Mouse (Mus musculus) forebrain, postnatal 0 days (tissue): ENCODE measurements around the gene Tpst1. TPM values are rescaled to one million over a fixed set of nuclear protein-coding genes. Genes with fewer than 3 reads are reported as not detected.

Experiments
- ATAC-seq: fragments of 200-750 bp; cut with Nextera tagmentation; 2 replicates; pipeline ENCODE4 v1.8.0; 2017; ENCODE audit warnings: mild to moderate bottlenecking, moderate library complexity
- DNase-seq: peaks from one replicate; pipeline ENCODE4 v3.0.0-alpha.2; 2015
- H3K27ac ChIP-seq: fragments of 300-500 bp; sonication (generic); 2 replicates; pipeline ENCODE4 v1.5.1; 2014; ENCODE audit warnings: low read depth, mild to moderate bottlenecking, antibody characterized with exemption, low read length, moderate library complexity, mixed read lengths
- H3K27me3 ChIP-seq: fragments of 300-500 bp; sonication (generic); 2 replicates; pipeline ENCODE4 v1.6.1; 2014; ENCODE audit warnings: mild to moderate bottlenecking, low read length, mixed read lengths; ENCODE audit not compliant: insufficient read depth
- H3K36me3 ChIP-seq: fragments of 300-500 bp; sonication (generic); 2 replicates; pipeline ENCODE4 v1.6.1; 2014; ENCODE audit warnings: mild to moderate bottlenecking, moderate library complexity; ENCODE audit not compliant: insufficient read depth
- H3K4me1 ChIP-seq: fragments of 300-500 bp; sonication (generic); 2 replicates; pipeline ENCODE4 v1.6.1; 2014; ENCODE audit warnings: antibody characterized with exemption; ENCODE audit not compliant: insufficient read depth
- H3K4me2 ChIP-seq: fragments of 300-500 bp; sonication (generic); 2 replicates; pipeline ENCODE4 v1.6.1; 2014; ENCODE audit warnings: low read depth, mild to moderate bottlenecking, moderate library complexity
- H3K4me3 ChIP-seq: fragments of 300-500 bp; sonication (generic); 2 replicates; pipeline ENCODE4 v1.5.1; 2014; ENCODE audit warnings: low read depth, low read length, mixed read lengths
- H3K9ac ChIP-seq: fragments of 300-500 bp; sonication (generic); 2 replicates; pipeline ENCODE4 v1.6.1; 2014; ENCODE audit warnings: mild to moderate bottlenecking
- H3K9me3 ChIP-seq: fragments of 300-500 bp; sonication (generic); 2 replicates; pipeline ENCODE4 v1.6.1; 2016; ENCODE audit warnings: low read length
- CTCF ChIP-seq: sonication (generic); IDR thresholded peaks from 2 replicates; pipeline ENCODE4 v1.5.1; 2016; ENCODE audit warnings: antibody characterized with exemption, control low read depth, low read depth
- WGBS: fragments of 180-500 bp; shearing (Covaris S2); extraction: QIAGEN DNeasy Blood & Tissue Kit; methylation state at CpG from one replicate; pipeline ENCODE4 v1.1.7; 2014; 5-methylcytosine and 5-hydroxymethylcytosine counted together
- polyA plus RNA-seq: library from polyadenylated mRNA; unstranded; fragments of >200 nt; fragmentation: Nextera tagmentation; extraction: Ambion mirVana; gene quantifications from 2 replicates; pipeline ENCODE4 v1.2.1, GENCODE M21; 2015
- total RNA-seq: library from RNA; depleted of rRNA; stranded (reverse); fragments of >200 nt; gene quantifications from 2 replicates; pipeline ENCODE4 v1.2.3, GENCODE M21; 2014

The Tpst1 gene
- total and polyA plus RNA-seq, 2 experiments from 2014 or later, result 55.3 to 55.4 TPM

- 94% methylated on average over 12 of the region's 12 CpGs for WGBS
- no peaks in the 10 kb centered on the region for H3K4me1 ChIP-seq
- no peaks in the 10 kb centered on the region for H3K9me3 ChIP-seq
- H3K4me2 ChIP-seq, result no peak overlapping the region
- DNase-seq (no peak), ATAC-seq (no peak)
- no peak for TF ChIP-seq CTCF
- no peak overlapping the region for H3K4me3 ChIP-seq
- H3K9ac ChIP-seq, result no peak overlapping the region
- H3K27me3 ChIP-seq, result no peaks in the 10 kb centered on the region
- H3K27ac ChIP-seq, result no peak overlapping the region
- peaks cover 5% of the 10 kb centered on the region; the same call in 1 of the 2 replicates for H3K36me3 ChIP-seq
Observed at GRCm38 (mm10) chr5:130116116-130116515, 43.0 kb downstream of the Tpst1 start.

GRCm38 (mm10) chr5:130116857-130117256 is 43.7 kb downstream of the Tpst1 start:
- no peak overlapping the region for H3K4me2 ChIP-seq
- DNase-seq (no peak), ATAC-seq (no peak)
- TF ChIP-seq CTCF, result no peak
- no peaks in the 10 kb centered on the region for H3K27me3 ChIP-seq
- H3K9ac ChIP-seq, result no peak overlapping the region
- no peak overlapping the region for H3K4me3 ChIP-seq
- no peaks in the 10 kb centered on the region for H3K4me1 ChIP-seq
- H3K27ac ChIP-seq, result no peak overlapping the region
- H3K9me3 ChIP-seq, result no peaks in the 10 kb centered on the region
- H3K36me3 ChIP-seq, result peaks cover 5% of the 10 kb centered on the region; the same call in 1 of the 2 replicates
- 87% methylated on average over 7 of the region's 7 CpGs for WGBS

- no peak overlapping the region for H3K4me3 ChIP-seq
- H3K27ac ChIP-seq, result no peak overlapping the region
- H3K36me3 ChIP-seq, result peaks cover 5% of the 10 kb centered on the region; the same call in 1 of the 2 replicates
- no peak for DNase-seq
- no peak overlapping the region for H3K9ac ChIP-seq
- TF ChIP-seq CTCF, result no peak
- no peak overlapping the region for H3K4me2 ChIP-seq
- H3K4me1 ChIP-seq, result no peaks in the 10 kb centered on the region
- 84% methylated on average over 6 of the region's 6 CpGs for WGBS
- ATAC-seq, result no peak
- no peaks in the 10 kb centered on the region for H3K27me3 ChIP-seq
- H3K9me3 ChIP-seq, result no peaks in the 10 kb centered on the region
Observed at GRCm38 (mm10) chr5:130117932-130118331, 44.8 kb downstream of the Tpst1 start.

GRCm38 (mm10) chr5:130119236-130119635 is 46.1 kb downstream of the Tpst1 start:
- no peak overlapping the region for H3K9ac ChIP-seq
- no peak for TF ChIP-seq CTCF
- no peak overlapping the region for H3K27ac ChIP-seq
- WGBS, result 82% methylated on average over 3 of the region's 3 CpGs
- DNase-seq (no peak), ATAC-seq (no peak)
- no peaks in the 10 kb centered on the region for H3K27me3 ChIP-seq
- no peaks in the 10 kb centered on the region for H3K4me1 ChIP-seq
- H3K36me3 ChIP-seq, result peaks cover 5% of the 10 kb centered on the region; the same call in 1 of the 2 replicates
- H3K4me2 ChIP-seq, result no peak overlapping the region
- no peaks in the 10 kb centered on the region for H3K9me3 ChIP-seq
- H3K4me3 ChIP-seq, result no peak overlapping the region

GRCm38 (mm10) chr5:130120070-130120736 is 47.1 kb downstream of the Tpst1 start:
- H3K9ac ChIP-seq, result no peak overlapping the region
- WGBS, result 87% methylated on average over 12 of the region's 12 CpGs
- H3K36me3 ChIP-seq, result no peaks in the 10 kb centered on the region; the same call in 1 of the 2 replicates
- TF ChIP-seq CTCF, result no peak
- DNase-seq (no peak), ATAC-seq (no peak)
- H3K4me1 ChIP-seq, result no peaks in the 10 kb centered on the region
- no peak overlapping the region for H3K4me2 ChIP-seq
- H3K4me3 ChIP-seq, result no peak overlapping the region
- no peaks in the 10 kb centered on the region for H3K27me3 ChIP-seq
- no peak overlapping the region for H3K27ac ChIP-seq
- H3K9me3 ChIP-seq, result no peaks in the 10 kb centered on the region

DNA sequence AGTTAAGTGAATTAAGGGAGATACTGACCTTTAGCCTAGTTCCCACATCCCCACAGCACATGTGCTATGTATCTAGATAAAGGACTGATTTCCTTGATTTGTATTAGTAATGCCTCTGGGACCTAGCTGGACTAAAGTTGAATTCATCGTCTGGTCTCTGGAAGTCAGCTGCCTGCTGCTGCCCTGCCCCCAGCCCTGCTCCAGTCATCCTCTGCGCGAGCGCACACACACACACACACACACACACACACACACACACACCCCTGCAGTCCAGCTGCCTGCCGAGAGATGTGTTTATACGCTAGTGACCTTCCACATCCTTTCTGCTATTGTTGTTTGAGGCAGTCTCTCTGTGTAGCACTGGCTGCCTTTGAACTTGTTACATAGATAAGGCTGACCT is 47.8 kb downstream of the Tpst1 start:
- no peak for TF ChIP-seq CTCF
- no peak overlapping the region for H3K4me2 ChIP-seq
- no peaks in the 10 kb centered on the region for H3K9me3 ChIP-seq
- no peaks in the 10 kb centered on the region; the same call in 1 of the 2 replicates for H3K36me3 ChIP-seq
- no peaks in the 10 kb centered on the region for H3K4me1 ChIP-seq
- H3K9ac ChIP-seq, result no peak overlapping the region
- H3K4me3 ChIP-seq, result no peak overlapping the region
- no peaks in the 10 kb centered on the region for H3K27me3 ChIP-seq
- DNase-seq (no peak), ATAC-seq (no peak)
- WGBS, result 77% methylated on average over 6 of the region's 6 CpGs
- H3K27ac ChIP-seq, result no peak overlapping the region

DNA sequence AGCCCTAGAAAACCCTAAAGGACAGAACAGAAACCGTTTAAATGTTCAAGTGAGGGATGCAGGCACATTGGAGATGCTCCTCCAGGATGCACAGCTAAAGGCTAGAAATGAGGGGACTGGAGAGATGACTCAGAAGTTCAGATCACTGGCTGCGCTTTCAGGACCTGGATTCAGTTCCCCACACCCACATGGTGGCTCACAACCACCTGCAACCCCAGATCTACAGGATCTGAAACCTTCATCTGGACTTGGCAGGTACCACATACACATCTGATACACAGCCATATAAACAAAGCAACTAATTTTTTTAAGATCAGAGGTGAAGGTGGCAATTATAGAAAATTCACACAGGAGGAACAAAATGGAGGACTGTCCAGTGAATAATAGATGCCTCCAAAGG is 49.2 kb downstream of the Tpst1 start:
- H3K9ac ChIP-seq, result no peak overlapping the region
- no peaks in the 10 kb centered on the region for H3K9me3 ChIP-seq
- no peak for DNase-seq
- ATAC-seq, result no peak
- H3K4me1 ChIP-seq, result no peaks in the 10 kb centered on the region
- no peak overlapping the region for H3K27ac ChIP-seq
- H3K36me3 ChIP-seq, result no peaks in the 10 kb centered on the region
- no peak for TF ChIP-seq CTCF
- H3K27me3 ChIP-seq, result no peaks in the 10 kb centered on the region
- H3K4me2 ChIP-seq, result no peak overlapping the region
- WGBS, result 81% methylated on average over 2 of the region's 2 CpGs
- no peak overlapping the region for H3K4me3 ChIP-seq
